Mouse (Mus musculus) gastrocnemius, postnatal 4 days (tissue): ENCODE data around the gene Drc3. TPM values are rescaled to one million over a fixed set of nuclear protein-coding genes. Genes with fewer than 3 reads are reported as not detected.
"Not testable (repeated sequence)": the region's sequence is repeated elsewhere in the genome, so short reads cannot be mapped to it uniquely, and the experiment has no call there.

Experiments
- DNase-seq, 2 experiments: peaks; one replicate each; pipeline ENCODE4 v3.0.0; 2021 to 2022; ENCODE audit warnings: low spot score in 2 of 2, mixed read lengths in 2 of 2
- total RNA-seq, 2 experiments: library from RNA; stranded (reverse); gene quantifications; 2 replicates each; pipeline ENCODE4 v1.2.3; 2021

Gene Drc3
- total RNA-seq, 2 experiments from 2014 or later, result 1.0 to 1.8 TPM

- no peak for DNase-seq
Observed at GRCm38 (mm10) chr11:60385946-60386345, 32.8 kb downstream of the Drc3 start.

DNA sequence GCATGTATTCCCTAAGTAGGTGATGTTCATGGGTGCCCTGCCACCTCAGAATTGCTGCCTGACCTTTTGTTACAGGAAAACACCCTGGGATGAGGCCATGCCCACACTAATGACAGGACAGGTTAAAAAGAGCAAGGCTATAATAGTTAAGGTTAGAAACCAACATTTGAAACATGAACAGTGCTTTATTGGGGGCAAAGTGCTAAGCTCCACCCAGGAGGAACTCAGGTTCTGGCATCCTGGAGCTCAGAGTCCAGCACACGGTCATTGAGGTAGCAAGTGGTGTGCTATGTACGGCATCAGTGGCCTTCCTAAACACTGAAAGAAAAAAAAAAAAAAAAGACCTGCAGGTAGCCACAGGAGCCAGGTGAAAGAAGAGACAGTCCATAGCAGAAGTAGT is 34.8 kb downstream of the Drc3 start:
- no peak for DNase-seq

- no peak for DNase-seq
Observed at GRCm38 (mm10) chr11:60391346-60391745, 38.2 kb downstream of the Drc3 start.

DNA sequence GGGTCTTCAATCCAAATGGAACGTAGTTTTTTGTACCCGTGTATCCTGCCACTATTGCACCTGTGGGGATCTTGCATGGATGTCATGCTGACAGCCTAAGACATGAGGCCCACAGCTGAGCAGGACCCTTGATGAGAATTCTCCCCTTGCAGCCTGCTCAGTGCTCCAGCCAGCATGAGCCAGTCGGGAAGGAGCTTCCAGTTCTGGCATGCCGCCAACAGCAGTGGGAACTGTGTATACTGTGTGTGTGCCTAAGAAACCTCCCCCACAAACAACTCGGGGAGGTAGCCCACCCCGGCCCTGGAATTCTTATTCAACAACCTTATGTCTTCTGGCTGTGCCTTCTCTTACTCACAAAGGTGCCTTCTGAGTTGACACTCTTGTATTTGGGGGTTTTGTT is 43.4 kb downstream of the Drc3 start:
- peak in 1 of 2 experiments; percentile 37 for DNase-seq

- no peak for DNase-seq
Observed at GRCm38 (mm10) chr11:60397172-60397571, 44.0 kb downstream of the Drc3 start.

DNA sequence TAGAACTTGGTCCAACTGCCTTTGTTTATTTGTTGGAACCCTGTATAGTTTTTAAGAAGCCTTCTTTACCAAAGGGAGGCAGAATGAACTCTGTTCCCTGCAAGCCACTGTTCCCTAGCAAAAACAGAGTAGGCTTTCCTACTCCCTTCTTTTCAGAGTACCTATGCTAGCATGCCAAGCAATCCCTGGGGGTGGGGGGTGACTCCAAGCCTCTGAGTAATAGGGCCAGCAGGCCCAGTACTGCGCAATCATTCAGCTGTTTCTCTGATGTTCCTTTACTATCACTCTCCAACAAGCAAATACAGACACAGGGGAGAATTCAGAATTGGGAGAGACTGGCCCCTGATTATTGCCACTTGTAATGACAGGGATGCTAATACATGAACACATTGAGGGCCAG is 53.5 kb downstream of the Drc3 start:
- no peak for DNase-seq

- DNase-seq, result peak; percentile 35 to 70
Observed at GRCm38 (mm10) chr11:60412173-60412572, 59.0 kb downstream of the Drc3 start.

GRCm38 (mm10) chr11:60412921-60413320 is 59.8 kb downstream of the Drc3 start:
- no peak for DNase-seq

- DNase-seq, result no peak
Observed at GRCm38 (mm10) chr11:60416590-60416962, 63.4 kb downstream of the Drc3 start.

DNA sequence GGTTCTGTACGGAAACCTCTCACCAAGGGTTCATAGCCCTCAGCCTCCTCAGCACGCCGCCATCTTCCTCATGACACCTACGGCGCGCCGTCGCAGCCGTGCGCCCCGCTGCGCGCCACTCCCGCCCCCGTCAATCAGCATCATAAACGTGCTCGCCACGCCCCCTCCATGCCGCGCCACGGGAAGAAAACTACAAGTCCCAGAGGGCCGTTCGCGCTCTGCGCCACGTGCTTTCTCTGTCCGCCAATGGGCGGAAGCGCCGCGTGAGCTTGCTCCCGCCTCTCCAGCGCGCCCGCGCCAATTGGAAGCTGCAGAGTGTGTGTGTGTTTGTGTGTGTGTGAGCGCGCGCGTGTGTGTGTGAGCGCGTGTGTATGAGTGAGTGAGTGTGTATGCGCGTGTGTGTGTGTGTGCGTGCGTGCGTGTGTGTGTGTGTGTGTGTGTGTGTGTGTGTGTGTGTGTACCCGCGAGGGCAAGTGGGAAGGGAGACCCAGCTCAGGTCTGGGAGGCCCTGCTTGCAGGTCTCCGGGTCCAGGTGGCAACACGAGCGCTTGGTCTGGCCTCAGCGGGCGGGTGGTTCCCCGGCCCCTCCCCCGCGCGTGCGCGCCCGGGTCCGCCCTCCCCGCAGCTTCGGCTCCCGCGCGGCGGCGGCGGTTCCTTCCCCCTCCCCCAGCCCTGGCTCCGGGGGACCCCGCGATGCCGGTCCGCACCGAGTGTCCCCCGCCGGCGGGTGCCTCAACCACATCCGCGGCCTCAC is 64.0 kb downstream of the Drc3 start, which contains the start of gene Gid4:
Gene Gid4 (plus strand): TSS at position 183 of the 754 bp plus-strand sequence.
- DNase-seq, result peak; percentile 99

GRCm38 (mm10) chr11:60417717-60418472 is 64.8 kb downstream of the Drc3 start, which contains the start of gene Atpaf2:
Atpaf2 (minus strand) TSS chr11:60418457.
- DNase-seq, result peak; percentile 24 to 44

DNA sequence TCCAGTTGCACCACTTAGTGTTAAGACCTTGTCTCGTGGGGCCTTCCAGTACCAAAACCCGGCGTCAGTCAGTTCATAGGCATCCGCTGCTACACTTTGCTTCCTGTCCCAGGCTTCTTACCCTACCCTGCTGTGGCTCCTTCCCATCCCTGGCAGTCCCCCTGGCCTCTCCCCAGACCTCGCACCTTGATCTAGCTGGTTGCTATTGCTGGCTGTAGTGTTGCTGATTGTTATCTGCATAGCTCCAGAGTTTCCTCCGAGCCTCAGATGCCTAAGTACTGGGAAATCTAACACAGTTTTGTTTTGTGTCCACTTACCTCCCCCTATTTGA is 65.3 kb downstream of the Drc3 start:
- DNase-seq, result no peak

- DNase-seq, result no peak
Observed at GRCm38 (mm10) chr11:60422046-60422668, 69.0 kb downstream of the Drc3 start.

- DNase-seq, result no peak
Observed at GRCm38 (mm10) chr11:60423006-60423405, 69.9 kb downstream of the Drc3 start.

DNA sequence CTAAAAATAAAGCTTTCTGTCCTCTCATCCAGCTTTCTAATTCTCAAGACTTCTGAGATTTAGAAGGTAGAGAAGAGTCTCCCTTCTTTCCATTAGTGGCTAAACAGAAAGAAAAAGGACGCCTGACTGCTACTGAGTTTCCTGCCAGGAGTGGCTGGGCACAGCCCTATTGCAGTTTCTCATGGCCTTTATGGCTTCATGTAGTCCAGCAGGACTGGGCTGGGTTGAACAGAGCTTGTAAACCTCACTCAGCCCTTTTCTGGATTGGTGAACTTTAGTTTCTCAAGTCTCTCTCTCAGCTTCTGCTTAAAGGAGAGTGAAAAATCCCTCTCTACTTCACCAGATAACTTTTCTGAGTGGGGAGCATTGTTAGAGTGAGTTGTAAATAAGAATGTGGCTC is 73.3 kb downstream of the Drc3 start:
- DNase-seq, result no peak

GRCm38 (mm10) chr11:60427628-60428027 is 74.5 kb downstream of the Drc3 start:
- DNase-seq, result no peak

- no peak for DNase-seq
Observed at GRCm38 (mm10) chr11:60433501-60433900, 80.4 kb downstream of the Drc3 start.

DNA sequence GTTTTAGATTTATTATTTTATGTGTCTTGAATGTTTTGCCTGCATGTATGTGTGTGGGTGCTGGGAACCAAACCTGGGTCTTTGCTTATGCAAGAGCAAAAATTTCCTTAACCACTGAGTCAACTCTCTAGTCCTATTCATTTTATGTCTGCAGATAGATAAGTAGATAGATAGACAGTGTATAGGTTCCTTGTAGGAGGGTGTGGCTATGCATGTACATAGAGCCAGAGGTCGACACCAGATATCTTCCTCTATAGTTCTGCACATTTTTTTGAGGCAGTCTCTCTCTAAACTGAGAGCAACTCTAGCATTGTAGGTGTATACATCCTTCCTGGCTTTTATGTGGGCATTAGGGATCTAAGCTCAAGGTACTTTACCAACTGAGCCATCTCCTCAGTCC is 82.0 kb downstream of the Drc3 start:
- no peak for DNase-seq

GRCm38 (mm10) chr11:60436618-60437017 is 83.5 kb downstream of the Drc3 start:
- no peak for DNase-seq

DNA sequence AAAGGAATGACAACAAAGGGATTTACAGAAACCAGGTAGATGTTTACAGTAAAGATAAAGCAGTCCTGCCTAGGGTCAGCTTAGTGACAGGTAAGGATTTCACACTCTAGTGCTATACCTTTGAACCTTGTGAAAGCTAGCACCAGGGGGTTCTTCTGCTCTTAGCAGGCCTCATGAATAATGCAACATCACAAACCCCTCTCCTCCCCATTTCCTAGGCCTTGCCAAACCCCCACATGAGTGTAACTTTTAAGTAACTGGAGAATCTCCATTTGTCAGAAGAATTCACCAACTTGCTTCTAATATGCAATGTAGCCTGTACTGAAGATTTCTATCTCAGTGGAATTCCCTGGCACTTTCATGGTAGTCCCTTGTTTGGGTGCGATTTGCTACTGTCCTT is 86.5 kb downstream of the Drc3 start:
- DNase-seq, result not testable (repeated sequence)

DNA sequence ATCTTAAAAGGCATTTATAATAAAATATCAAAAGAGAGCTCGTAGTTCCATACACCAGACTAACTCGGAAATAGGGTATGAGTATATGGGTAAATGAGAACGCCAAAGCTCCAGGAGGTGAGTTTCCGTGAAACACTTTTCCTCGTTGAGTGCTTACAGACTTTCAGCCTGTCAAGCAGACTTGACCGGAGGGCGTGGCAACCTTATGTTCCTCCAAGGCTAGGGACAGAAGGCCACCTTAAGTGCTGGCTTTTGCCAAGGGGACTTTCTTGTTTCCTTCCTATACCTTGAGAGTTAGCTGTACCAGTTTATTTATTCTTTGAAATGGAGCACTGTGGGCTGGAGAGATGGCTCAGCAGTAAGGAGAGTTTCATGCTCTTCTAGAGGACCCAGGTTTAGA is 87.0 kb downstream of the Drc3 start:
- no peak for DNase-seq

GRCm38 (mm10) chr11:60442896-60443295 is 89.8 kb downstream of the Drc3 start:
- DNase-seq, result no peak
